In the genomic region with DNA sequence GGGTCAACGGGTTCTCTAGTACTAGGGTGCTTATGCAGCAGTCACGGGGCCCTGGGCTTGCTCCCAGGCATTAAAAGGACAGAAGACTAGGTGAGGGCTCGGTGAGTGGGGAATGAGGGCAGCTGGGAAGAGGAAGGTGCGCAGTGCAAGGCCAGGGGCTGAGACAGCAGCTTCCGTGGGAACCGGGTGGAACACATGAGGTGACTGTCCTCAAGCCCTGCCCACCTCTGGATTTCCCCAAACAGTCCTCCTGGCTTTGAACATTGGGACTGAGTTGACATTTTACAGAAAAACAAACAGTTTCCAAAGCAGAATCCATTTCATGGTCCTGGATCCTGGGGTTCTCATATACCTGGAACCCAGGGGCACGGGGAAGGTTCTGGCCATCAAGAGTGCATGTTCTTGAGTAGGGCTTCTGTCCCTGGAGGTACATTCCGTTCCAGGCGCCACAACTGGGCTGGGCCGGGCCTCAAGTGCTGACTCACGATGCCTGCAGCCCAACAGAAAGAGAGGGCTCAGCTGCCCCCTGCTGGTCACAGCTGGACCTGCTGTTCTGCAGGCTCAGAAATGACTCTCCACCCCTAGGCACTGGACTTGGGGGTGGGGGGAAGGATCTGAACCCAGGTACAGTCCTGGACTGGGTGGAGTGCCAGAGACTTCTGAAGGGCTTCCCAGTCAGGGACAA, we compare ENCODE assay signal across 8 mouse cellular contexts. TPM values are rescaled to one million over a fixed set of nuclear protein-coding genes. Genes with fewer than 3 reads are reported as not detected.
A peak's percentile ranks its signal among the peaks of the same experiment; 100 is the strongest.
DNase-seq lines count a peak whose midpoint lies in the region; ATAC-seq and TF ChIP-seq lines count a peak whose summit lies in the region.

No protein-coding gene starts in this region.

- no peaks in the 10 kb centered on the region for H3K27me3 ChIP-seq in embryonic facial prominence, embryonic 12.5 days
- no peaks in the 10 kb centered on the region for H3K27me3 ChIP-seq in kidney, adult 2 months (replicated peaks; ENCODE audit: control insufficient read depth, insufficient read depth, low read length)
- no peaks in the 10 kb centered on the region for H3K27me3 ChIP-seq in limb, embryonic 12.5 days
- H3K27me3 ChIP-seq in midbrain, embryonic 14.5 days (ENCODE audit: control insufficient read depth, insufficient read depth, low read length): no peaks in the 10 kb centered on the region

- H3K9me3 ChIP-seq in embryonic facial prominence, embryonic 12.5 days: no peaks in the 10 kb centered on the region
- peaks cover 3% of the 10 kb centered on the region; the same call in 1 of the 2 replicates for H3K9me3 ChIP-seq in limb, embryonic 12.5 days
- H3K9me3 ChIP-seq in midbrain, embryonic 14.5 days (ENCODE audit: control insufficient read depth, low read length): no peaks in the 10 kb centered on the region

- 30% methylated on average over 11 of the region's 11 CpGs for WGBS in embryonic facial prominence, embryonic 12.5 days
- WGBS in kidney, adult 2 months: 6% methylated on average over 11 of the region's 11 CpGs
- 33% methylated on average over 11 of the region's 11 CpGs for WGBS in limb, embryonic 12.5 days
- WGBS in midbrain, embryonic 14.5 days: 32% methylated on average over 11 of the region's 11 CpGs

- peaks cover 48% of the 10 kb centered on the region for H3K4me1 ChIP-seq in embryonic facial prominence, embryonic 12.5 days
- peaks cover 35% of the 10 kb centered on the region for H3K4me1 ChIP-seq in kidney, adult 2 months (ENCODE audit: control insufficient read depth, insufficient read depth, low read length)
- H3K4me1 ChIP-seq in limb, embryonic 12.5 days (replicated peaks): peaks cover 49% of the 10 kb centered on the region
- H3K4me1 ChIP-seq in midbrain, embryonic 14.5 days (ENCODE audit: control insufficient read depth, insufficient read depth, low read length): peaks cover 46% of the 10 kb centered on the region

- peak; percentile 92 for DNase-seq in cerebellum, adult 11 months
- peak; percentile 96 to 97 for DNase-seq in heart, adult 18-20 months
- peak; percentile 98 for DNase-seq in kidney, adult 2 months
- peak; percentile 92 for DNase-seq in midbrain, embryonic 14.5 days
- DNase-seq in spleen, adult 12 weeks (ENCODE audit: low spot score): peak; percentile 88

- TF ChIP-seq CTCF in kidney, adult 2 months (conservative IDR thresholded peaks at IDR 0.05; ENCODE audit: insufficient read depth, insufficient read length, low read depth, low read length): peak; percentile 95

- no peak overlapping the region for H3K4me3 ChIP-seq in embryonic facial prominence, embryonic 12.5 days
- no peak overlapping the region for H3K4me3 ChIP-seq in kidney, adult 2 months (ENCODE audit: insufficient read depth, low read depth, low read length)
- 0 out of 2 replicates have a peak overlapping the region, but pooled peaks have one; percentile 0 for H3K4me3 ChIP-seq in limb, embryonic 12.5 days (replicated peaks)
- no peak overlapping the region for H3K4me3 ChIP-seq in midbrain, embryonic 14.5 days (replicated peaks; ENCODE audit: low read depth, low read length)

- peaks cover 21% of the 10 kb centered on the region for H3K36me3 ChIP-seq in embryonic facial prominence, embryonic 12.5 days
- no peaks in the 10 kb centered on the region; the same call in 1 of the 2 replicates for H3K36me3 ChIP-seq in kidney, adult 2 months (ENCODE audit: control insufficient read depth, insufficient read depth, low read length)
- peaks cover 38% of the 10 kb centered on the region for H3K36me3 ChIP-seq in limb, embryonic 12.5 days
- peaks cover 17% of the 10 kb centered on the region; the same call in 1 of the 2 replicates for H3K36me3 ChIP-seq in midbrain, embryonic 14.5 days (ENCODE audit: control insufficient read depth, insufficient read depth, low read length)

- no peak for TF ChIP-seq POLR2A in kidney, adult 2 months (IDR thresholded peaks at IDR 0.05; ENCODE audit: low read depth, low read length)

- H3K4me2 ChIP-seq in embryonic facial prominence, embryonic 12.5 days (replicated peaks): no peak overlapping the region; the same call in 1 of the 2 replicates
- peak overlapping the region; percentile 21; the same call in 1 of the 2 replicates for H3K4me2 ChIP-seq in limb, embryonic 12.5 days
- H3K4me2 ChIP-seq in midbrain, embryonic 14.5 days (ENCODE audit: low read length): 0 out of 2 replicates have a peak overlapping the region, but pooled peaks have one; percentile 3

- H3K9ac ChIP-seq in embryonic facial prominence, embryonic 12.5 days: peak overlapping the region; percentile 21; the same call in 1 of the 2 replicates
- no peak overlapping the region; the same call in 1 of the 2 replicates for H3K9ac ChIP-seq in limb, embryonic 12.5 days (replicated peaks)
- 0 out of 2 replicates have a peak overlapping the region, but pooled peaks have one; percentile 10 for H3K9ac ChIP-seq in midbrain, embryonic 14.5 days (replicated peaks; ENCODE audit: low read length)

- no peak; the same call in 1 of the 2 replicates for ATAC-seq in cerebellum, adult (ENCODE audit: insufficient number of reproducible peaks, low FRiP score, low TSS enrichment)
- peak; percentile 26; the same call in 1 of the 2 replicates for ATAC-seq in embryonic facial prominence, embryonic 12.5 days (ENCODE audit: insufficient number of reproducible peaks, insufficient read depth, low FRiP score, low TSS enrichment)
- no peak for ATAC-seq in limb, embryonic 12.5 days (ENCODE audit: insufficient number of reproducible peaks, insufficient read depth, low FRiP score, low TSS enrichment, low read depth)
- peak; percentile 16; the same call in 1 of the 2 replicates for ATAC-seq in midbrain, embryonic 14.5 days (ENCODE audit: low FRiP score, low TSS enrichment)

- peak overlapping the region; percentile 95; the same call in 1 of the 2 replicates for H3K27ac ChIP-seq in embryonic facial prominence, embryonic 12.5 days
- peak overlapping the region; percentile 97 for H3K27ac ChIP-seq in kidney, adult 2 months (ENCODE audit: insufficient read depth, low read depth, low read length)
- peak overlapping the region; percentile 14; the same call in 1 of the 2 replicates for H3K27ac ChIP-seq in limb, embryonic 12.5 days
- H3K27ac ChIP-seq in midbrain, embryonic 14.5 days (replicated peaks; ENCODE audit: low read depth, low read length): no peak overlapping the region; the same call in 1 of the 2 replicates

RNA-seq across cellular contexts. Expression of a gene that starts 25.1 kb away (rescaled TPM):
- polyA plus RNA-seq in embryonic facial prominence, embryonic 12.5 days (2016; fragmentation: Nextera tagmentation; extraction: Ambion mirVana): 35.3 and 41.4 TPM in 2 replicates
- 10 to 100 TPM in 1 of 2 experiments, 1 to 10 TPM in 1; 7.2 to 10.6 TPM for total RNA-seq in heart, adult 18-20 months (2021)
- polyA plus RNA-seq in kidney, adult 2 months (2012; rRNA removed): 18.5 and 23.1 TPM in 2 replicates
- 37.2 and 41.4 TPM in 2 replicates for polyA plus RNA-seq in limb, embryonic 12.5 days (2016; fragmentation: Nextera tagmentation; extraction: Ambion mirVana)
- 8.3 and 12.2 TPM in 2 replicates for polyA plus RNA-seq in midbrain, embryonic 14.5 days (2014; fragmentation: Nextera tagmentation; extraction: Ambion mirVana)

RNA-seq across cellular contexts. Expression of a gene that starts 27.6 kb away (rescaled TPM):
- polyA plus RNA-seq in embryonic facial prominence, embryonic 12.5 days (2016; fragmentation: Nextera tagmentation; extraction: Ambion mirVana): 2.0 and 3.1 TPM in 2 replicates
- total RNA-seq in heart, adult 18-20 months (2021): 1 to 10 TPM; 2.6 to 2.8 TPM
- 52.7 and 63.4 TPM in 2 replicates for polyA plus RNA-seq in kidney, adult 2 months (2012; rRNA removed)
- 1.2 and 2.1 TPM in 2 replicates for polyA plus RNA-seq in limb, embryonic 12.5 days (2016; fragmentation: Nextera tagmentation; extraction: Ambion mirVana)
- 0.73 and 1.2 TPM in 2 replicates for polyA plus RNA-seq in midbrain, embryonic 14.5 days (2014; fragmentation: Nextera tagmentation; extraction: Ambion mirVana)

RNA-seq across cellular contexts. Expression of a gene that starts 44.0 kb away (rescaled TPM):
- 5.3 and 6.3 TPM in 2 replicates for polyA plus RNA-seq in embryonic facial prominence, embryonic 12.5 days (2016; fragmentation: Nextera tagmentation; extraction: Ambion mirVana)
- total RNA-seq in heart, adult 18-20 months (2021): under 1 TPM in 1 of 2 experiments, not detected in 1; 0.35 TPM
- 0.52 and 0.73 TPM in 2 replicates for polyA plus RNA-seq in kidney, adult 2 months (2012; rRNA removed)
- polyA plus RNA-seq in limb, embryonic 12.5 days (2016; fragmentation: Nextera tagmentation; extraction: Ambion mirVana): 5.5 and 6.6 TPM in 2 replicates
- 9.9 and 10.8 TPM in 2 replicates for polyA plus RNA-seq in midbrain, embryonic 14.5 days (2014; fragmentation: Nextera tagmentation; extraction: Ambion mirVana)

Comparison
In these comparisons a context has a peak if more than half of its experiments do, and no peak if none do; other contexts are left out.
1. ATAC-seq: peak in embryonic facial prominence, embryonic 12.5 days (single experiment) and midbrain, embryonic 14.5 days (single experiment); none in cerebellum, adult (single experiment) and limb, embryonic 12.5 days (single experiment).
2. RNA of a gene that starts 27.6 kb away (polyA plus RNA-seq): 52.7 to 63.4 TPM in kidney, adult 2 months; 2.0 to 3.1 TPM in embryonic facial prominence, embryonic 12.5 days, 0.73 to 1.2 TPM in midbrain, embryonic 14.5 days and 1.2 to 2.1 TPM in limb, embryonic 12.5 days; every median in the first group is over 10 times any median in the second.
3. Peak in every context shown above with its lines, with median percentiles within 50 percentile points of each other: DNase-seq.